Mouse (Mus musculus) brain, embryonic 14.5 days (tissue): ENCODE measurements at regions not wholly inside any gene's neighbourhood (a gene's known extent, or its start where the extent isn't known, plus 50 kb on each side); places are given as distances from the start of the nearest gene placed in this dataset.

Experiments used
- CTCF ChIP-seq: fragments of 200-500 bp; IDR thresholded peaks from 2 replicates; pipeline ENCODE4 v1.5.1; 2012; ENCODE audit warnings: inconsistent platforms, mild to moderate bottlenecking, moderate library complexity, borderline replicate concordance; ENCODE audit not compliant: insufficient read depth, insufficient read length; ENCODE audit errors: extremely low read depth
- POLR2A ChIP-seq: fragments of 200-500 bp; IDR thresholded peaks from 2 replicates; pipeline ENCODE4 v1.6.1; 2012; ENCODE audit warnings: mild to moderate bottlenecking, inconsistent platforms, borderline replicate concordance; ENCODE audit not compliant: poor library complexity, insufficient read depth, insufficient read length, severe bottlenecking; ENCODE audit errors: extremely low read depth

DNA sequence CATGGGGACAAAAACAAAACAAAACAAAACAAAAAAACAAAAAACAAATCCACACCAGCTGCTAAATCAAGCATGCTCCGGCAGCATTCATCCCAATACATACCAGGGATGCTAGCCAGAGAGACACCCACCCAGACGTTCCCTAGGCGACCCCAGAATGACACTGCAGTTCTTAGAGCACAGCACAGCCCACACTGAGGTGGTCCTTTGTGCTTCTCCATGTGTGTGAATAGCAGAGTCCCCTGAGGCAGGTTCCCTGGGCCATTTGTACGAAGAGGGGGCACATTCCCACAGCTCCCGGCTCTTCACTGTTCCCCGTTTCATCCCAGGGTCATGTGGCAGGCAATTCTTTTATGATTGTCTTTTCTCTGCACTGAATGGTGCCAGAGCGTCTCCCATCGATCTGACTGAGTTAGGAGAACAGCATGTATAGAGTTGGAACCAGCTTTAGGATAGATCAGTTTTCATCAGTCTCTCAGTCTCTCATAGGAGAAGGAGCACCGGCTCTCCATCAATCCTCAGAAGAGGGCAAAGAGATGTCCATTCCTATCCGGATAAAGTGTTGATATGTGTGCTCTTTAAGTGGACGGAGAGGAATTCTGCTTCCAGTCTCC lies 136.7 kb upstream of the Arl4c start:
- no peak for TF ChIP-seq CTCF
- no peak for TF ChIP-seq POLR2A
